Comparison of ENCODE assay signal across 32 mouse cellular contexts in the genomic region with DNA sequence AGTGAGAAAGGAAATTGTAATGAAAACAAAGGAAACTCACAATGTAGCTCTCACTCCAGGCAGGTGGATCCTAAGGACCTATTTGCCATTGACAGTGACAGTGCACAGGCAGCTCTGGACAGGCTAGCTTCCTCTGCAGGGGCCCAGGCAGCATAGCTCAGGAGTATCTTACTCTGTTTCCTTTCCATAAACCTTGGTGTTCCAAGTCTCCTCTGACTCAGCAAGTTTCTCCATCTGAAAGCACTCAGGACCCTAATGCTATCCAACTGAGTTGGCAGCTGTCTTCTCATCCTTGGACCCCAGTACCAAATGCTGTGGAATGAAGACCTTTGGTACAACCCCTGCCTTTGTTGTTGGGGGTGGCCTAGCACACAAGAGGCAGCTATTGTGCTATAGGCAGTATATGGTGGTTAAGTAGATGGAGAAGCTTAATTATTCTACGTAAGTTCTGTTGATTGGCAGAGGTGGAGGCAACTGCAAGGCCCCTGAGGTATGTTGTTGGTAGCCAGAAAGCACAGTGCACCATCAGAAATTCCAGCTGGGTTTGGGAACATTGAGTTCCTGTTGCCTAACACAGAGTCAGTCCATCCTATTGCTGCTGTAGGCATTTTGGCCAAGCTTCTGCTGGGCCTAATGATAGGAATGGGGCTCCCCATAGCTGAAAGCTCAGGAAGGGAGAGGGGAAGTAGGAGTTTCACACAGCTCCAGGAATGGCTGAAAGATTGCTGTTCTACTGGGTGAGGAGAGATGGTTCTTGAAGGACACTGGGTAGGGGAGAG. TPM values are rescaled to one million over a fixed set of nuclear protein-coding genes. Genes with fewer than 3 reads are reported as not detected.
DNase-seq lines count a peak whose midpoint lies in the region; ATAC-seq and TF ChIP-seq lines count a peak whose summit lies in the region.
"Had no signal": no experiment of that assay in that cellular context is flagged by ENCODE, and none has a peak within 500 bp of the region (broad histone marks: within the 10 kb centered on the region; RNA-seq: fewer than 3 reads in every experiment).

No protein-coding gene starts in this region.

- H3K27ac ChIP-seq in hindbrain, embryonic 13.5 days, result 0 out of 2 replicates have a peak overlapping the region, but pooled peaks have one; percentile 4
- no peak overlapping the region for H3K27ac ChIP-seq in hindbrain, embryonic 16.5 days (ENCODE audit: low read depth, low read length)
- H3K27ac ChIP-seq in intestine, postnatal 0 days (ENCODE audit: low read depth, low read length), result peak overlapping the region; percentile 60; the same call in 1 of the 2 replicates
- H3K27ac ChIP-seq: forebrain, embryonic 12.5 days; hindbrain, embryonic 15.5 days; kidney, embryonic 15.5 days; liver, embryonic 14.5 days; midbrain, embryonic 13.5 days; neural tube, embryonic 15.5 days; stomach, postnatal 0 days had no signal

- H3K4me1 ChIP-seq in hindbrain, embryonic 13.5 days (replicated peaks), result peaks cover 47% of the 10 kb centered on the region
- H3K4me1 ChIP-seq in hindbrain, embryonic 16.5 days (ENCODE audit: control insufficient read depth, insufficient read depth, low read depth, low read length), result peaks cover 28% of the 10 kb centered on the region
- H3K4me1 ChIP-seq in intestine, postnatal 0 days (replicated peaks; ENCODE audit: control insufficient read depth, insufficient read depth, low read length), result peaks cover 11% of the 10 kb centered on the region

- peak; percentile 46 for DNase-seq in gastrocnemius, adult 18-20 months (ENCODE audit: low spot score)
- no peak for DNase-seq in gastrocnemius, postnatal 14 days
- peak; percentile 15 for DNase-seq in 3T3-L1 (ENCODE audit: low read depth, low spot score)
- DNase-seq in kidney, adult 11 months, result no peak
- DNase-seq in adrenal gland, postnatal 25 days, result no peak
- DNase-seq: adrenal gland, postnatal 36 days; cerebellum, adult 18-20 months; cerebellum, postnatal 10 days; forebrain, postnatal 0 days; gastrocnemius, postnatal 10 days; heart, postnatal 14 days; kidney, adult 18-20 months; kidney, postnatal 25 days; liver; lung, adult 2 months; right cerebral cortex, postnatal 14 days; spleen, adult 18-20 months; thymus, adult 18-20 months; thymus, postnatal 25 days had no signal

- ATAC-seq in hindbrain, embryonic 13.5 days (ENCODE audit: low FRiP score), result no peak
- no peak for ATAC-seq in hindbrain, embryonic 16.5 days
- ATAC-seq in intestine, postnatal 0 days, result no peak
- ATAC-seq: forebrain, postnatal 0 days; midbrain, embryonic 13.5 days; Patski had no signal

- H3K9me3 ChIP-seq in hindbrain, embryonic 13.5 days, result no peaks in the 10 kb centered on the region
- H3K9me3 ChIP-seq in hindbrain, embryonic 16.5 days (ENCODE audit: control insufficient read depth, low read length), result no peaks in the 10 kb centered on the region
- no peaks in the 10 kb centered on the region for H3K9me3 ChIP-seq in intestine, postnatal 0 days (ENCODE audit: control insufficient read depth)
- H3K9me3 ChIP-seq: forebrain, embryonic 12.5 days; G1E; hindbrain, embryonic 15.5 days; kidney, embryonic 15.5 days; midbrain, embryonic 13.5 days; neural tube, embryonic 15.5 days had no signal

- H3K4me3 ChIP-seq in hindbrain, embryonic 13.5 days, result no peak overlapping the region
- H3K4me3 ChIP-seq in hindbrain, embryonic 16.5 days (ENCODE audit: low read length), result no peak overlapping the region
- H3K4me3 ChIP-seq in intestine, postnatal 0 days (ENCODE audit: low read depth, low read length), result no peak overlapping the region
- H3K4me3 ChIP-seq: erythroblast, embryonic 14.5 days; forebrain, embryonic 12.5 days; hindbrain, embryonic 15.5 days; kidney, embryonic 15.5 days; midbrain, embryonic 13.5 days; neural tube, embryonic 15.5 days had no signal

- intact Hi-C loops in gastrocnemius, postnatal 14 days (cut with DNase I; ENCODE audit: low total_unique reads), result no loop called here

- 0 out of 2 replicates have a peak, but pooled peaks cover 2% of the 10 kb centered on the region for H3K36me3 ChIP-seq in hindbrain, embryonic 13.5 days
- no peaks in the 10 kb centered on the region; the same call in 1 of the 2 replicates for H3K36me3 ChIP-seq in hindbrain, embryonic 16.5 days (ENCODE audit: control insufficient read depth, insufficient read depth, low read length)
- peaks cover 10% of the 10 kb centered on the region; the same call in 1 of the 2 replicates for H3K36me3 ChIP-seq in intestine, postnatal 0 days (ENCODE audit: control insufficient read depth, insufficient read depth)
- H3K36me3 ChIP-seq: hindbrain, embryonic 15.5 days; neural tube, embryonic 15.5 days had no signal

- H3K27me3 ChIP-seq in hindbrain, embryonic 13.5 days, result no peaks in the 10 kb centered on the region
- H3K27me3 ChIP-seq in hindbrain, embryonic 16.5 days (replicated peaks; ENCODE audit: control insufficient read depth, insufficient read depth, low read length), result no peaks in the 10 kb centered on the region
- no peaks in the 10 kb centered on the region for H3K27me3 ChIP-seq in intestine, postnatal 0 days (replicated peaks; ENCODE audit: control insufficient read depth, insufficient read depth, low read length)
- H3K27me3 ChIP-seq: hindbrain, embryonic 15.5 days; kidney, embryonic 15.5 days; Patski had no signal

- H3K4me2 ChIP-seq in hindbrain, embryonic 13.5 days, result no peak overlapping the region
- no peak overlapping the region for H3K4me2 ChIP-seq in hindbrain, embryonic 16.5 days (ENCODE audit: low read length)
- no peak overlapping the region for H3K4me2 ChIP-seq in intestine, postnatal 0 days (replicated peaks; ENCODE audit: low read depth)
- H3K4me2 ChIP-seq: forebrain, embryonic 12.5 days; hindbrain, embryonic 15.5 days; kidney, embryonic 15.5 days; midbrain, embryonic 13.5 days; neural tube, embryonic 15.5 days had no signal

- no peak overlapping the region for H3K9ac ChIP-seq in hindbrain, embryonic 13.5 days
- H3K9ac ChIP-seq in hindbrain, embryonic 16.5 days (ENCODE audit: low read depth, low read length), result no peak overlapping the region
- H3K9ac ChIP-seq in intestine, postnatal 0 days (ENCODE audit: low read depth, low read length), result no peak overlapping the region
- H3K9ac ChIP-seq: forebrain, embryonic 12.5 days; forebrain, postnatal 0 days; hindbrain, embryonic 15.5 days; kidney, embryonic 15.5 days; liver, embryonic 14.5 days; midbrain, embryonic 13.5 days; neural tube, embryonic 15.5 days had no signal

- TF ChIP-seq CTCF in intestine, postnatal 0 days (IDR thresholded peaks at IDR 0.05; ENCODE audit: low read depth), result no peak

- 96% methylated on average over 1 of the region's 1 CpGs for WGBS in hindbrain, embryonic 13.5 days
- 90% methylated on average over 1 of the region's 1 CpGs for WGBS in hindbrain, embryonic 16.5 days
- WGBS in intestine, postnatal 0 days, result 100% methylated on average over 1 of the region's 1 CpGs

RNA-seq across cellular contexts. Expression of gene Dmap1, which starts 41.0 kb away (rescaled TPM):
- total RNA-seq in gastrocnemius, adult 18-20 months (2021), result 10 to 100 TPM; 14.9 to 15.7 TPM
- total RNA-seq in gastrocnemius, postnatal 14 days (2021), result 10 to 100 TPM; 17.9 to 18.1 TPM
- 74.9 and 76.6 TPM in 2 replicates for polyA plus RNA-seq in hindbrain, embryonic 13.5 days (2015; fragmentation: Nextera tagmentation; extraction: Ambion mirVana)
- polyA plus RNA-seq in hindbrain, embryonic 16.5 days (2015; fragmentation: Nextera tagmentation; extraction: Ambion mirVana), result 77.7 and 80.5 TPM in 2 replicates
- 22.1 and 22.7 TPM in 2 replicates for polyA plus RNA-seq in intestine, postnatal 0 days (2015; fragmentation: Nextera tagmentation; extraction: Ambion mirVana)
- 26.7 and 32.7 TPM in 2 replicates for total RNA-seq in adrenal gland, postnatal 25 days (2021)

Comparison
In these comparisons a context has a peak if more than half of its experiments do, and no peak if none do; other contexts are left out.
1. DNase-seq: peak in gastrocnemius, adult 18-20 months (single experiment) and 3T3-L1 (single experiment); none in gastrocnemius, postnatal 14 days (single experiment), kidney, adult 11 months (single experiment) and adrenal gland, postnatal 25 days (single experiment).